Mouse (Mus musculus): Measurements from ENCODE around the gene Nono.

GRCm38 (mm10) chrX:101388866-101389537 is 40.1 kb upstream of the Nono start:
- TF ChIP-seq CTCF (IDR thresholded peaks at IDR 0.05; ENCODE audit: low read depth) = no peak
- no peak for TF ChIP-seq EP300 (IDR thresholded peaks at IDR 0.05; ENCODE audit: low read depth)

Measured in liver, postnatal 0 days (tissue).